Mouse (Mus musculus) embryonic facial prominence, embryonic 15.5 days (tissue): Measurements from ENCODE around the gene Grin1. TPM values are rescaled to one million over a fixed set of nuclear protein-coding genes. Genes with fewer than 3 reads are reported as not detected.
A peak's percentile ranks its signal among the peaks of the same experiment; 100 is the strongest.

Experiments
- ATAC-seq: fragments of 200-750 bp; cut with Nextera tagmentation; 2 replicates; pipeline ENCODE4 v1.8.0; 2017; ENCODE audit warnings: low read depth, moderate TSS enrichment; ENCODE audit not compliant: insufficient number of reproducible peaks, low FRiP score, low TSS enrichment
- H3K27ac ChIP-seq: fragments of 300-500 bp; sonication (generic); replicated peaks from 2 replicates; pipeline ENCODE4 v1.5.1; 2015; ENCODE audit warnings: mild to moderate bottlenecking, inconsistent platforms
- H3K27me3 ChIP-seq: fragments of 300-500 bp; sonication (generic); 2 replicates; pipeline ENCODE4 v1.6.1; 2015; ENCODE audit warnings: inconsistent platforms
- H3K36me3 ChIP-seq: fragments of 300-500 bp; sonication (generic); 2 replicates; pipeline ENCODE4 v1.6.1; 2015; ENCODE audit warnings: mild to moderate bottlenecking, inconsistent platforms
- H3K4me1 ChIP-seq: fragments of 300-500 bp; sonication (generic); 2 replicates; pipeline ENCODE4 v1.6.1; 2015; ENCODE audit warnings: inconsistent platforms
- H3K4me2 ChIP-seq: fragments of 300-500 bp; sonication (generic); replicated peaks from 2 replicates; pipeline ENCODE4 v1.6.1; 2015; ENCODE audit warnings: mild to moderate bottlenecking, inconsistent platforms
- H3K4me3 ChIP-seq: fragments of 300-500 bp; sonication (generic); replicated peaks from 2 replicates; pipeline ENCODE4 v1.5.1; 2015; ENCODE audit warnings: mild to moderate bottlenecking, inconsistent platforms
- H3K9ac ChIP-seq: fragments of 300-500 bp; sonication (generic); 2 replicates; pipeline ENCODE4 v1.6.1; 2015; ENCODE audit warnings: inconsistent platforms
- H3K9me3 ChIP-seq: fragments of 300-500 bp; sonication (generic); replicated peaks from 2 replicates; pipeline ENCODE4 v1.6.1; 2016; ENCODE audit warnings: inconsistent platforms
- WGBS: fragments of 180-500 bp; shearing (Covaris S2); methylation state at CpG from one replicate; pipeline ENCODE4 v1.1.7; 2015; 5-methylcytosine and 5-hydroxymethylcytosine counted together
- polyA plus RNA-seq: library from polyadenylated mRNA; unstranded; fragments of >200 nt; fragmentation: Nextera tagmentation; extraction: Ambion mirVana; gene quantifications from 2 replicates; pipeline ENCODE4 v1.2.1, GENCODE M21; 2015

Gene Grin1
- polyA plus RNA-seq, 1 experiment from 2014 or later: 0.71 TPM

GRCm38 (mm10) chr2:25278928-25279882 lies 39.8 kb downstream of the Grin1 start:
- Histone ChIP-seq H3K4me1 (peaks cover 1% of the 10 kb centered on the region), H3K36me3 (peaks cover 95% of the 10 kb centered on the region), H3K9ac (no peak overlapping the region), H3K9me3 (no peaks in the 10 kb centered on the region), H3K27ac (no peak overlapping the region), H3K4me2 (no peak overlapping the region), H3K4me3 (no peak overlapping the region), H3K27me3 (no peaks in the 10 kb centered on the region)
- WGBS: 65% methylated on average over 13 of the region's 13 CpGs
- no peak for ATAC-seq

DNA sequence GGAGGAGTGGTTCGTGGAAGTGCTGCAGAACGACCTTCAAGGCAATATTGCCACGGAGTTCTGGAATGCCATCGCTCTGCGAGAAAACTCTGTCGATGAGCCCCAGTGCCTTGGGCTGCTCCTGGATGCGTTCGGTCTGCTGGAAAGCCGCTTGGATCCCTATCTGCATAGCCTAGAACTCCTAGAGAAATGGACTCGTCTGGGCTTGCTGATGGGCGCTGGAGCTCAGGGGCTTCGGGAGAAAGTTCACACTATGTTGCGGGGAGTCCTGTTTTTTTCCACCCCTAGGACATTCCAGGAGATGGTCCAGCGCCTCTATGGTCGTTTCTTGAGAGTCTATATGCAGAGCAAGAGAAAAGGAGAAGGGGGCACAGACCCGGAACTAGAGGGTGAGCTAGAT lies 46.0 kb downstream of the Grin1 start:
- Histone ChIP-seq H3K4me1 (peaks cover 33% of the 10 kb centered on the region), H3K36me3 (peaks cover 71% of the 10 kb centered on the region), H3K27me3 (no peaks in the 10 kb centered on the region), H3K9me3 (no peaks in the 10 kb centered on the region), H3K27ac (peak overlapping the region; percentile 81), H3K4me2 (peak overlapping the region; percentile 96), H3K9ac (peak overlapping the region; percentile 97), H3K4me3 (peak overlapping the region; percentile 87)
- ATAC-seq: no peak
- 36% methylated on average over 16 of the region's 16 CpGs for WGBS

DNA sequence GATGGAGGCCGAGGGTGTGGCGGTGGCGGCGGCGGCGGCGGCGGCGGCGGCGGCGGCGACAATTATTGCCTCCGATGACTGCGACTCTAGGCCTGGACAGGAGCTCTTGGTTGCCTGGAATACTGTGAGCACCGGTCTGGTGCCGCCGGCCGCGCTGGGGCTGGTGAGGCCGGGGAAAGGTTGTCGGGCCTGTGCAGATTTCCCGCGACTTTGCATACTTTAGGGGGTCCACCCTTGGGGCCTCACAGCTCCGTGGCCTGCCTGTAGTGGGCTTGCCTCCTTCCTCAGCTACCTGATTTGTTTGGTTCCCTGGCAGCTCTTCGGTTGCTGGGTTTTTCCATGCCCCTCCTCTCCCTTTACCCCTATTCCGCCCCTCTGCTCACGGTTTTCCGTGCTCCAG lies 46.5 kb downstream of the Grin1 start:
- ATAC-seq: peak; percentile 55
- Histone ChIP-seq H3K4me1 (peaks cover 33% of the 10 kb centered on the region), H3K36me3 (peaks cover 67% of the 10 kb centered on the region), H3K27me3 (no peaks in the 10 kb centered on the region), H3K27ac (peak overlapping the region; percentile 81), H3K4me3 (peak overlapping the region; percentile 87), H3K9ac (peak overlapping the region; percentile 97), H3K9me3 (no peaks in the 10 kb centered on the region), H3K4me2 (peak overlapping the region; percentile 96)
- 1% methylated on average over 29 of the region's 29 CpGs for WGBS

GRCm38 (mm10) chr2:25271827-25272511 lies 47.0 kb downstream of the Grin1 start, which contains the start of the genes Ssna1 and Anapc2:
Ssna1 (minus strand) TSS chr2:25272438.
Anapc2 (plus strand) TSS chr2:25272478.
- Histone ChIP-seq H3K27ac (peak within 1 kb of the TSS; percentile 90), H3K27me3 (no peaks in the 10 kb centered on the region), H3K9ac (peak within 1 kb of the TSS; percentile 97), H3K9me3 (no peaks in the 10 kb centered on the region), H3K4me1 (peaks cover 38% of the 10 kb centered on the region), H3K4me2 (peak within 1 kb of the TSS; percentile 96), H3K4me3 (peak within 1 kb of the TSS; percentile 87), H3K36me3 (peaks cover 62% of the 10 kb centered on the region)
- ATAC-seq: peak; percentile 93
- under 1% methylated on average over 55 of the region's 55 CpGs for WGBS

- H3K4me2 ChIP-seq: no peak overlapping the region
- no peak overlapping the region for H3K9ac ChIP-seq
- H3K27me3 ChIP-seq: peaks cover 17% of the 10 kb centered on the region
- 64% methylated on average over 4 of the region's 4 CpGs for WGBS
- no peak overlapping the region for H3K27ac ChIP-seq
- ATAC-seq: no peak
- H3K4me3 ChIP-seq: no peak overlapping the region
- H3K9me3 ChIP-seq: no peaks in the 10 kb centered on the region
- H3K36me3 ChIP-seq: peaks cover 30% of the 10 kb centered on the region
- peaks cover 59% of the 10 kb centered on the region for H3K4me1 ChIP-seq
Measured at GRCm38 (mm10) chr2:25267746-25268309, 51.2 kb downstream of the Grin1 start.

DNA sequence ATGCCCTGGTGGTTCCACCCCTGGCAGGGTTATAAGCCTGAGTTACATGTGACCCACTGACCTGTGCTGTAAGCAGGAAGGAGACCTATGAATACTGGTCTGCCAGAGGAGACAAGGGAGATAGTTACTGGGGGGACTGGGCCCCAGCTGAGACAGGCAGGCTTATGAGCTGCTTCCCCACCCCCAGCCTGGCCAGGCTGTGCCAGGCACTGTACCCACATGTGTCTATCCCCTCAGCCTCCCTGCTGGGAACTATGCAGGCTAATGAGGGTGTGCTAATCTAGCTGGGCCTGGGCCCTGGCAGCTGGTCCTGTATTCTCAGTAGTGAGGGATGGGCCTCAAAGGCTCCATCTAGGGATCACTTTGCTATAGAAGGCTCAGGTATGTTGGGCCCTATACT lies 51.7 kb downstream of the Grin1 start:
- no peak overlapping the region for H3K4me2 ChIP-seq
- H3K4me1 ChIP-seq: peaks cover 60% of the 10 kb centered on the region
- no peak overlapping the region for H3K4me3 ChIP-seq
- H3K9me3 ChIP-seq: no peaks in the 10 kb centered on the region
- ATAC-seq: no peak
- no peak overlapping the region for H3K27ac ChIP-seq
- H3K27me3 ChIP-seq: peaks cover 17% of the 10 kb centered on the region
- no peak overlapping the region for H3K9ac ChIP-seq
- H3K36me3 ChIP-seq: peaks cover 30% of the 10 kb centered on the region

GRCm38 (mm10) chr2:25266720-25267119 lies 52.3 kb downstream of the Grin1 start:
- 59% methylated on average over 2 of the region's 2 CpGs for WGBS
- H3K4me3 ChIP-seq: no peak overlapping the region
- no peaks in the 10 kb centered on the region for H3K9me3 ChIP-seq
- no peak overlapping the region for H3K9ac ChIP-seq
- H3K27me3 ChIP-seq: peaks cover 17% of the 10 kb centered on the region
- H3K4me2 ChIP-seq: no peak overlapping the region
- peaks cover 30% of the 10 kb centered on the region for H3K36me3 ChIP-seq
- no peak overlapping the region for H3K27ac ChIP-seq
- no peak for ATAC-seq
- H3K4me1 ChIP-seq: peaks cover 64% of the 10 kb centered on the region

- Histone ChIP-seq H3K27ac (no peak overlapping the region), H3K9me3 (no peaks in the 10 kb centered on the region), H3K4me3 (0 out of 2 replicates have a peak overlapping the region, but pooled peaks have one; percentile 2), H3K36me3 (peaks cover 30% of the 10 kb centered on the region), H3K4me1 (peaks cover 57% of the 10 kb centered on the region), H3K4me2 (peak overlapping the region; percentile 24; the same call in 1 of the 2 replicates), H3K27me3 (peaks cover 17% of the 10 kb centered on the region), H3K9ac (no peak overlapping the region)
- WGBS: 67% methylated on average over 6 of the region's 6 CpGs
- ATAC-seq: no peak
Measured at GRCm38 (mm10) chr2:25265897-25266656, 52.9 kb downstream of the Grin1 start.

- peaks cover 17% of the 10 kb centered on the region for H3K27me3 ChIP-seq
- no peaks in the 10 kb centered on the region for H3K9me3 ChIP-seq
- 65% methylated on average over 3 of the region's 3 CpGs for WGBS
- no peak for ATAC-seq
- H3K9ac ChIP-seq: no peak overlapping the region
- no peak overlapping the region for H3K4me3 ChIP-seq
- H3K4me2 ChIP-seq: no peak overlapping the region
- H3K36me3 ChIP-seq: peaks cover 19% of the 10 kb centered on the region
- H3K27ac ChIP-seq: no peak overlapping the region
- H3K4me1 ChIP-seq: peaks cover 46% of the 10 kb centered on the region
Measured at GRCm38 (mm10) chr2:25264851-25265250, 54.1 kb downstream of the Grin1 start.

DNA sequence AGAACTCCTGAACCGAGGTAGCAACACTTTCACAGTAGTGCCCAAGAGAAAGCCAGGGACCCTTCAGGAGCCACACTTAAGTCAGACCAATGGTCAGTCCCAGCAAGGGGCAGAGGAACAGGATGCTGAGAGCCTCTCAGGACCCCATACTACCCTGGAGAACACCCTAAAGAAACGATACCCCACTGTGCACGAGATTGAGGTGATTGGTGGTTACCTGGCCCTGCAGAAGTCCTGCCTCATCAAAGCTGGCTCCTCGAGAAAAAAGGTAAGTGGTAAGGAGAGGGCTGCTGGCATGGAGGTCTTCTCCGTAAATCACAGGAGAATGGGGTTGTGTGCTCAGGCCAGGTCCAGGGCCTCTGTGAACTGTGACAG lies 54.7 kb downstream of the Grin1 start:
- Histone ChIP-seq H3K9me3 (no peaks in the 10 kb centered on the region), H3K36me3 (peaks cover 13% of the 10 kb centered on the region), H3K27ac (no peak overlapping the region), H3K4me2 (peak overlapping the region; percentile 99; the same call in 1 of the 2 replicates), H3K4me3 (peak overlapping the region; percentile 73), H3K9ac (no peak overlapping the region), H3K27me3 (peaks cover 17% of the 10 kb centered on the region), H3K4me1 (peaks cover 46% of the 10 kb centered on the region)
- no peak for ATAC-seq
- WGBS: 78% methylated on average over 5 of the region's 5 CpGs
